Mouse (Mus musculus) Patski (cell line): ENCODE results near the gene Mtss1l. TPM values are rescaled to one million over a fixed set of nuclear protein-coding genes. Genes with fewer than 3 reads are reported as not detected.

Source experiments
- ATAC-seq: fragments of 100-300 bp; one replicate; pipeline ENCODE4 v1.8.0; 2021
- CTCF ChIA-PET: fragments of 350-600 bp; sonication (Branson Sonifier 250); formaldehyde crosslinking; loops from one replicate; lab custom pipeline; 2022; ENCODE audit warnings: inconsistent platforms; lab: Charles Lee
- POLR2A ChIA-PET: fragments of 350-600 bp; sonication (Branson Sonifier 250); formaldehyde crosslinking; loops from one replicate; lab custom pipeline; 2022; ENCODE audit warnings: antibody characterized with exemption, inconsistent platforms; lab: Charles Lee
- DNase-seq: peaks from one replicate; pipeline ENCODE4 v3.0.0-alpha.2; 2011; ENCODE audit warnings: low read depth, low spot score
- H3K27me3 ChIP-seq: fragments of 371-371 bp; one replicate; pipeline ENCODE4 v1.5.1; 2021
- CTCF ChIP-seq: fragments of 100-300 bp; IDR thresholded peaks from one replicate; pipeline ENCODE4 v1.5.1; 2021
- in situ Hi-C: fragments of 300-500 bp; cut with MboI; formaldehyde crosslinking; loops from 3 replicates; pipeline ENCODE4 v1.11.1; 2018; ENCODE audit warnings: low pct_unique_long_range_greater_than_20kb, mixed read lengths
- polyA plus RNA-seq: library from polyadenylated mRNA; unstranded; gene quantifications from one replicate; pipeline ENCODE4 v1.2.3, GENCODE M21; 2021

The Mtss1l gene
- polyA plus RNA-seq, 1 experiment from 2014 or later, result 17.4 TPM

DNA sequence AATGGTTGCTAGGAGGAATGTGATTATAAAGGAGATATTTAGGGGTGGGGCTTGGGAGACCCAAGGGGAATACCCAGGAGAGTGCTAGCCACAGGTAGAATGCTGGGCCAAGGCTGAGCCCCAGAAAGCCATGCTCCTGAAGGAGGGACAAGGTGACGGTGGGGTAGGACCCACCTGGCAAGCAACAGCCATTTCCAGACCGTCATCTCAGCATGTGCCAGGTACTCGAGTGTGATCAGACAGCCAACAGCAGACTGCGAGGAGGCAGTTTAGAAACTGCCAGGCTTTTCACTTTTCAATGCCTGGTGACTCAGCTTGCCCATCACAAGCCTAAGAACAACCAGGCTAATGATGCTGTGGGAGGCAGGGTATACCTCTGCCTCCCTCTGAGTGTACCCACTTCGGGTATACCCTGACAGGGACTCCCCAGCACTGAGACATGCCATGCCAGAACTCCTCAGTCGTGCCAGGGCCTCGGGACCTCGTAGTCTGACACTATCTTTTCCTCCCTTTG, 10.1 kb downstream of the Mtss1l start:
- ATAC-seq (no peak), DNase-seq (no peak)
- CTCF ChIA-PET, result no interaction called here
- POLR2A ChIA-PET, result no interaction called here
- TF ChIP-seq CTCF, result no peak
- in situ Hi-C loops, result no loop called here
- no peaks in the 10 kb centered on the region for H3K27me3 ChIP-seq

DNA sequence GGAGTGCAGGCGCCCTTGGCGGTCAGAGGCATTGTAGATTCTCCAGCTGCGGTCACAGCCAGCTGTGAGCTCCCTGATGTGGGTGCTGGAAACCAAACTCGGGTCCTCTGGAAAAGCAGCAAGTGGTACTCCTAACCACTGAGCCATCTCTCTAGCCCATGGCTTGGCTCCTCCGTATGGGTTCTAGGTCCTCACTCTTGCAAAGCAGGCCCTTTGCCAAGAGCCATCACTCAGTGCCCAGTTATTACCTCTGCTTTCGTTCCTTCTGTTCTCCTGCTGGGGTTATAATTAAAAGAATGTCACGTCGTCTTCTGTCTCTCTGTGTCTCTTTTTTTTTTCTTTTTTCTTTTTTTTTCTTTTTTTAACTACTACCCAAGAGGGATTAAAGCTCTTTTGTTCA, 11.8 kb downstream of the Mtss1l start:
- ChIA-PET CTCF (no interaction called here), POLR2A (no interaction called here)
- no peak for ATAC-seq
- H3K27me3 ChIP-seq, result no peaks in the 10 kb centered on the region
- no peak for DNase-seq
- in situ Hi-C loops, result no loop called here
- TF ChIP-seq CTCF, result no peak

DNA sequence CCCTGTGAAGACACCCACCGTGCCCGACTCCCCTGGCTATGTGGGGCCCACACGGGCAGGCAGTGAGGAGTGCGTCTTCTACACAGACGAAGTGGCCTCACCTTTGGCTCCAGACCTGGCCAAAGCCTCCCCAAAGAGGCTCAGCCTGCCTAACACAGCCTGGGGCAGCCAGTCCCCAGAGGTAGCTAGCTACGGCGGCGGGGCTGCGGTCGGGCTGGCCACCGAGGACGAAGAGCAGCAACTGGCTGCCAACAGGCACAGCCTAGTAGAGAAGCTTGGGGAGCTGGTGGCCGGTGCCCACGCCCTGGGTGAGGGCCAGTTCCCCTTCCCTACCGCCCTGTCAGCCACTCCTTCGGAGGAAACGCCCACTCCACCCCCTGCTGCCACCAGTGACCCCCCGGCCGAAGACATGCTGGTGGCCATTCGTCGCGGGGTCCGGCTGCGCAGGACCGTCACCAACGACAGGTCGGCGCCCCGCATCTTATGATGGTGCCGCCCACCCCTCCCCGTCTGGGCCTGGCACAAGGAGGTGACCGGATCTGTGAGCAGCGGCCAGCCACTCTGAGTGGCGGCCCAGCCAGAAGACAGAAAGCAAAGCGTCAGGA, 17.4 kb downstream of the Mtss1l start:
- in situ Hi-C loops, result no loop called here
- H3K27me3 ChIP-seq, result no peaks in the 10 kb centered on the region
- ChIA-PET CTCF (no interaction called here), POLR2A (no interaction called here)
- no peak for ATAC-seq
- DNase-seq, result no peak
- no peak for TF ChIP-seq CTCF

DNA sequence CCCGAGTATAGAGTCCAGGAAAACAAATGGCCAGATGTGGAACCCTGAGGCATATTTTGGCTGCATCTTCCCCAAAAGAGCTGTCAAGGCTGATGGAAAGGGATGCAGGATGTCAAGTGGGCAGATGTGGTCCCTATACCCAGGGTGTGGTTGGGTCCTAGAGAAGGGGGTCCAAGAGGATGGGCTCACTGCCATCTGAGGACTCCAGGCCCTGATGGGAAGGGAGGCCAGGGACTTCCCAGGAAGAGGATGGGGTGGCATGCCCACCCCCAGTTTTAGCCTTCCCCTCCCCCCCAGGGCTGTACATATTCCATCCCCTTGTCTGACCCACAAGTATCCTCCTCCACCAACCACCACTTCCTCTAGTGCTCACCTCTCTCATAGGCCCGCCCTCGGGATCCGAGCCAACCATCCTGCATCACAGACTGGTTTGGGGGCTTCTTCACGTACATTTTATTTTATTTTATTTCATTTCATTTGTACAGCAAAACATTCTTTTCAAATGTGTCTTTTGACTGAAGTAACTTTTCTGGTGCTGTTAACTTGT, 19.4 kb downstream of the Mtss1l start:
- H3K27me3 ChIP-seq, result no peaks in the 10 kb centered on the region
- in situ Hi-C loops, result loop anchor here (10.0 kb wide), 1 partner anchor 344 kb away; no protein-coding TSS in a partner anchor
- DNase-seq (no peak), ATAC-seq (no peak)
- ChIA-PET CTCF (interaction anchor here (1.3 kb wide), 1 partner anchor 111 kb away, joined by 3 read pairs; no protein-coding TSS in a partner anchor), POLR2A (no interaction called here)
- TF ChIP-seq CTCF, result no peak

DNA sequence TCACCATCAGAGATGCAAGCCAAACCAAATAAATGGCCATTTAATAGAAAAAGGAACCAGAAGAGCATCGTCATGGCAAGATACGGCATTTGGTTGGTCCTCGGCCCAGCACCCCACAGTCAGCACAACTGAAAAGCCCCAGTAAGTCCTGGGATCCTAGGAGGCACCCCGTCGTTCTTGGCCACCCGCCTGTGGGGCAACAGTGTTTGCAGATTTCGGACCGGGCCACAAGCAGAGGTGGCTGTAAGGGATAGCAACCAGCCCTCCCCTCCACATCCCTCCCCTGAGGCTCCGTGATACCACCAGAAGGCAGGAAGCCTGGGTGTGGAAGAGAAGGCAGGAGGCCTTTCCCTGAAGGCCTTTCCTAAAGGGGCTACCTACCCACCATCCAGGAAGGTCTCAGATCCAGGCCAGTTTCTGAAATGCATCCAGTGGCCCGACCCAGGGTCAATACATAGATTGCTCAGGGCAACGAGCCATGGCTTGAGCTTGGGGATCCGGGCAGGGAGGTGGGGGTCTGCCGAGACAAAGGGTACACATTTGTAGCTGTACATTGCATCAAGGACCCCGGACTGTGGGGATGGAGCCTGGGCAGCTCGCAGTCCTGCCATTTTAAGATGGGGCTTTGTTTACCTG, 20.7 kb downstream of the Mtss1l start:
- ATAC-seq (no peak), DNase-seq (no peak)
- ChIA-PET CTCF (interaction anchor here (1.1 kb wide), 1 partner anchor 113 kb away, joined by 3 read pairs; no protein-coding TSS in a partner anchor), POLR2A (no interaction called here)
- TF ChIP-seq CTCF, result no peak
- H3K27me3 ChIP-seq, result no peaks in the 10 kb centered on the region
- in situ Hi-C loops, result loop anchor here (10.0 kb wide), 1 partner anchor 343 kb away; no protein-coding TSS in a partner anchor

DNA sequence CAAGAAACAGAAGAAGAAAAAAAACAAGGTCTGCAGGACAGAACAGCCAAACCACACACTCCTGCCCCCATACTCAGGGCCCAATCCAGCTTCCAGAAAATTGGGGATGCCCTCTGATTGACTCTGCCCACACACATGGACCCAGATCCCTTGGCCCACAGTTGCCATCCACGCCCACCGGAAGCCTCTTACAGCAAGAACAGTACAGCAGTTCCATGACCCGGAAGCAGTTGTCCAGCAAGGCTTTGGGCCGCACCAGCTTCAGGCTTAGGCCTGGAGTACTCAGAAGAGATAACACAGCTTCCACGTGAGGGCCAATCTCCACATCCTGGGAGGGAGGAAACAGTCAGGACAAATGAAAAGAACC, 21.2 kb downstream of the Mtss1l start:
- no peak for TF ChIP-seq CTCF
- CTCF ChIA-PET, result interaction anchor here (1.1 kb wide), 1 partner anchor 114 kb away, joined by 3 read pairs; no protein-coding TSS in a partner anchor
- POLR2A ChIA-PET, result no interaction called here
- DNase-seq (no peak), ATAC-seq (no peak)
- no peaks in the 10 kb centered on the region for H3K27me3 ChIP-seq
- in situ Hi-C loops, result loop anchor here (10.0 kb wide), 1 partner anchor 342 kb away; no protein-coding TSS in a partner anchor

DNA sequence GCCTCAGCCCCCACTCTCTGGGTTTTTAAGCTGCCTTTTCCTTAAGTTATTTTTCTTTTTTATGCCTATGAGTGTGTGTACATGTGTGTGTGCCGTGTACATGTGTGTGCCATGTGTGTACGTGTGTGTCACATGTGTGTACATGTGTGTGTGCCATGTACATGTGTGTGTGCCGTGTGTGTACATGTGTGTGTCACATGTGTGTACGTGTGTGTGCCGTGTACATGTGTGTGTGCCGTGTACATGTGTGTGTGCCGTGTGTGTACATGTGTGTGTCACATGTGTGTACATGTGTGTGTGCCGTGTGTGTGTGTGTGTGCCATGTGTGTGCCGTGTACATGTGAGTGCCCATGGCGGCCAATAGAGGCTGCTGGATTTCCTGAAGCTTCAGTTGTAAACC, 23.9 kb downstream of the Mtss1l start:
- no peak for TF ChIP-seq CTCF
- in situ Hi-C loops, result loop anchor here (10.0 kb wide), 1 partner anchor 340 kb away; no protein-coding TSS in a partner anchor
- no peaks in the 10 kb centered on the region for H3K27me3 ChIP-seq
- ATAC-seq (no peak), DNase-seq (no peak)
- POLR2A ChIA-PET, result no interaction called here
- CTCF ChIA-PET, result interaction anchor here (0.7 to 1.2 kb wide), 3 partner anchors 95 to 1121 kb away, joined by 3 read pairs; no protein-coding TSS in a partner anchor

DNA sequence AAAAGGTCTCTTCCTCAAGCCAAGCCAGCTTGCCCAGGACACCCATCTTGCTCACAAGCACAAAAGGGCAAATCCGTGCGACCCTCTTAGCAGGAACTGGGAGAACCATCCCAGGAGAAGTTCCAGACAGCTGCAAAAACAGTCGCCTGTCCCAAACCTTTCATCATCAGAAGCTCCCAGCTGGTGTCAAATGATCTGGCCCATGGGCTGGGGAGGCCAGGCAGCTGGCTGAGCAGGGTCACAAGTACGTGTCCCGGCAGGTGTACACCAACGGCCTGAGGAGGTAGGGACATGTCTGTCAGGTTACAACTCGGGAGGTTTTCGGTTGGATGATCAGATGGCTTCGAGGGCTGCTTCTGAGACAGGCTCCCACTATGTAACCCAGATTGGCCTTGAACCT, 25.4 kb downstream of the Mtss1l start:
- ChIA-PET POLR2A (interaction anchor here (1.0 kb wide), 1 partner anchor 30 kb away, joined by 5 read pairs; no protein-coding TSS in a partner anchor), CTCF (no interaction called here)
- no peak for TF ChIP-seq CTCF
- no peaks in the 10 kb centered on the region for H3K27me3 ChIP-seq
- in situ Hi-C loops, result loop anchor here (10.0 kb wide), 1 partner anchor 338 kb away; no protein-coding TSS in a partner anchor
- DNase-seq (no peak), ATAC-seq (no peak)

DNA sequence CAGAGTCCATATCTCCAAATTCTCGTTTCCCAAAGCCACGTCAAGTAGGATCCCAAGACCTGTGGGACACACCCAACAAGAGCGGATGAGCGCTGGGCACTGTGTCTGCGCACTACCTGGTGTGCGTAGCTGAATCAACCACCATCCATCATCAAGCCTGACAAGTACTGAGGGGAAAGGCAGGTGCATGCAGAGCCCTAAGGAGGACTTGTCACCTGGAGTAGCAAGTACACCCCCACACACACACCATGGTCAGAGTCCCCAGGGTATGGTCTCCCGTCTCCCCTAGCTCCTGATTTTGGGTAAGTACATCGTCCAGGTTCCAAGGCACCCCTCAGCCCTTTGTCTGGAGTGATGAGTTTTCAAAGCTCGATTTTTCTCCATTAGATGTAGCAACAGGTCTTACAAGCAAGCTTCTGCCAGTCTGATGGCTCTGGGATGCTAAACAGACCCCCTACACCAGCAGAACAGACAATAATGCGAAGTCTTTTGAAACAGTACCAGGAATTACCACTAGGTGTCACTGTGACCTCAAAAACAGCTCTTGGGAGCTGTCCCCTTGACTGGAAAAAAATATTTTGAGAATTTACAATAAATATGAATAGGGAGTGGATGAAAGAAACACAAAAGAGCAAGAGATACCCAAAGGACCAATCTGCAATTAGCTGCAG, 28.4 kb downstream of the Mtss1l start:
- DNase-seq, result no peak
- ChIA-PET POLR2A (interaction anchor here (0.8 to 1.5 kb wide), 6 partner anchors 40 to 108 kb away, joined by 3 to 5 read pairs (median 4); partner anchors contain the start of gene Sf3b3), CTCF (interaction anchor here (0.7 to 3.0 kb wide), 21 partner anchors 8 to 344 kb away, joined by 3 to 20 read pairs (median 4); no protein-coding TSS in a partner anchor)
- no peaks in the 10 kb centered on the region for H3K27me3 ChIP-seq
- no peak for ATAC-seq
- TF ChIP-seq CTCF, result peak; percentile 86
- in situ Hi-C loops, result loop anchor here (5.0 to 10.0 kb wide), 3 partner anchors 93 to 335 kb away; no protein-coding TSS in a partner anchor

DNA sequence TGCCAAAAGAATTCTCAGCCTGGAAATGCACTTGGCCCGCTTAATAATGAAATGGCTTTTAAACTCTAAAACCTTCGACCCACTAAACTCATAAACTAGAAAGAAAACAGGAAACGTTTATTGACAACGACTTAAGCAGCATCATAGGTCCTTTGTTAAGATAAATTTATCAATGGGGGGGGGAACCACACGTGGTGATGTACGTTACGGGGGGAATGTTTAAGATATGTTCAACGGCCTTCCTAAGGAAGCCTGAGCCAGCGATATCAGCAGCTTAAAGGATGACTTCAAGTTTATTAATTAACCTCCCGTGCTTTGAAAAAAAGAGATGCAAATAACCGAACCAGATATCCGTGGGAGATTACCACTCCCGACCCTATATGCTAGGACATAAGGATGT, 29.0 kb downstream of the Mtss1l start:
- ChIA-PET CTCF (interaction anchor here (0.7 to 3.0 kb wide), 17 partner anchors 8 to 343 kb away, joined by 3 to 20 read pairs (median 4); no protein-coding TSS in a partner anchor), POLR2A (interaction anchor here (1.0 to 1.5 kb wide), 5 partner anchors 39 to 107 kb away, joined by 3 to 5 read pairs (median 4); partner anchors contain the start of gene Sf3b3)
- DNase-seq (no peak), ATAC-seq (no peak)
- no peak for TF ChIP-seq CTCF
- in situ Hi-C loops, result loop anchor here (5.0 to 10.0 kb wide), 2 partner anchors 92 to 235 kb away; no protein-coding TSS in a partner anchor
- no peaks in the 10 kb centered on the region for H3K27me3 ChIP-seq
